Mouse (Mus musculus) hindbrain, embryonic 12.5 days (tissue): Measurements from ENCODE around the gene Cdh13. TPM values are rescaled to one million over a fixed set of nuclear protein-coding genes. Genes with fewer than 3 reads are reported as not detected.
A peak's percentile ranks its signal among the peaks of the same experiment; 100 is the strongest.
"Not testable (repeated sequence)": the region's sequence is repeated elsewhere in the genome, so short reads cannot be mapped to it uniquely, and the experiment has no call there.

ENCODE experiments used
- ATAC-seq: fragments of 200-750 bp; cut with Nextera tagmentation; 2 replicates; pipeline ENCODE4 v1.8.0; 2017; ENCODE audit warnings: moderate TSS enrichment; ENCODE audit not compliant: low FRiP score
- H3K27ac ChIP-seq: fragments of 300-500 bp; sonication (generic); 2 replicates; pipeline ENCODE4 v1.5.1; 2016; ENCODE audit warnings: mild to moderate bottlenecking
- H3K27me3 ChIP-seq: fragments of 300-500 bp; sonication (generic); 2 replicates; pipeline ENCODE4 v1.6.1; 2016; ENCODE audit warnings: mild to moderate bottlenecking
- H3K36me3 ChIP-seq: fragments of 300-500 bp; sonication (generic); 2 replicates; pipeline ENCODE4 v1.6.1; 2016; ENCODE audit warnings: mild to moderate bottlenecking
- H3K4me1 ChIP-seq: fragments of 300-500 bp; sonication (generic); 2 replicates; pipeline ENCODE4 v1.6.1; 2016
- H3K4me2 ChIP-seq: fragments of 300-500 bp; sonication (generic); replicated peaks from 2 replicates; pipeline ENCODE4 v1.6.1; 2016; ENCODE audit warnings: mild to moderate bottlenecking
- H3K4me3 ChIP-seq: fragments of 300-500 bp; sonication (generic); 2 replicates; pipeline ENCODE4 v1.5.1; 2016; ENCODE audit warnings: mild to moderate bottlenecking
- H3K9ac ChIP-seq: fragments of 300-500 bp; sonication (generic); 2 replicates; pipeline ENCODE4 v1.6.1; 2016; ENCODE audit warnings: mild to moderate bottlenecking, moderate library complexity
- H3K9me3 ChIP-seq: fragments of 300-500 bp; sonication (generic); replicated peaks from 2 replicates; pipeline ENCODE4 v1.6.1; 2016; ENCODE audit warnings: mild to moderate bottlenecking
- WGBS: fragments of 180-500 bp; shearing (Covaris S2); methylation state at CpG from one replicate; pipeline ENCODE4 v1.1.7; 2016; 5-methylcytosine and 5-hydroxymethylcytosine counted together
- polyA plus RNA-seq: library from polyadenylated mRNA; unstranded; fragments of >200 nt; fragmentation: Nextera tagmentation; extraction: Ambion mirVana; gene quantifications from 2 replicates; pipeline ENCODE4 v1.2.1, GENCODE M21; 2016

Gene Cdh13
- polyA plus RNA-seq, 1 experiment from 2014 or later: 25.7 TPM

DNA sequence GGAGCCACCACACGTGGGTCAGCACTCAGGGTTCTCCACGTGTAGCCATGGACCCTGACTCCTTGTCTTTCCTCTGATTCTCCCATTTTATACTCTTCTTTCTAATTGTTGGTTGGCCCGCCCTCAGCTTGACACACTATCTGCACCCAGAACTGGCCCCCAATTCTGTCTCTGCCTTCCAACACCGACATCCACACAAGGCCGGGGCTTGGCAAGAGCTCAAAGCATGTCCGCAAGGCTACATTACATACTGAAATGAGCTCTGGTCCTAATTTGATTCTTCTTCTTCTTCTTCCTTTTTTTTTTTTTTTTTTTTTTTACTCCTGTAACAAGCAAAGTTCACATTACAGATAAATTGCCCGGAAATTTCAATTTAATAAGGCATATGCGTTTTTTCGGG is 1001.0 kb downstream of the Cdh13 start:
- Histone ChIP-seq H3K9me3 (no peaks in the 10 kb centered on the region), H3K9ac (no peak overlapping the region), H3K36me3 (no peaks in the 10 kb centered on the region), H3K4me2 (no peak overlapping the region), H3K4me3 (no peak overlapping the region), H3K4me1 (no peaks in the 10 kb centered on the region), H3K27me3 (no peaks in the 10 kb centered on the region), H3K27ac (no peak overlapping the region)
- no peak for ATAC-seq
- 87% methylated on average over 9 of the region's 9 CpGs for WGBS

DNA sequence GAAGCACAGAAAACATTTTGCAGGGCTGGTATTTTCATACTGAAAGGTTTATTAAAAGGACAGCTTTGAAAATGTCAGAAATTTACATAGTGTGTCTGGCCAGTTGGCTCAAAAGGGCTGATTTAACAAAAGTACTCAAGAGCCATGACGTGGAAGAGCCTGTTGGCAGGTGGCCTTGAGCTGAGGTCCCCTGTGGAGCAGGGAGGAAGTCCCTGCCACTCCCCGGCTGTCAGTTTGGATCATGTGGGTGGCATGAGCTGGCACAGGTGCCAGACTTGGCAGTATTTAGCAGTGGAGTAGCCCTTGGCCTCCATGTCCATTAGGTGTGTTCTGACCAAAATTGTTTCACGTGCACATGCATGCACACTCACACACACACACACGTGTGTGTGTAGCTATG is 1001.4 kb downstream of the Cdh13 start:
- H3K4me3 ChIP-seq: no peak overlapping the region
- no peak for ATAC-seq
- no peak overlapping the region for H3K9ac ChIP-seq

DNA sequence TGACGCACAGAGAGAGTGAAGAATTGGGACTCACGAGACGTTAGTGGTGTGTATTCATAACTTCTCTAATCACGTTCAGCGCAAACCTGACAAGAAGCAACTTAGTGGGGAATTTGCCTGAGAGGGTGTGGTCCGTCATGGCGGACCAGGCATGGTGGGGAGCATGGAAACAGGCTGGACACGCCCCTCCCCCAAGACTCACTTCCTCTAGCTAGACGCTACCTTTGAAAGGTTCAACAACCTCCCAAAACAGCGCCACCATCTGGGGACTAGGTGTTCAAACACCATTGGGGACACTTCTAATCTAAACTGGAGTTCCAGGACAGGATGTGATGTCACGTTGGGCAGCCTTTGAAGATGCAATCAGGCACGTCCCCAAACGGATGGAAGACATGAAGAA is 1011.9 kb downstream of the Cdh13 start:
- ATAC-seq: no peak
- no peak overlapping the region for H3K4me2 ChIP-seq
- H3K4me3 ChIP-seq: no peak overlapping the region
- no peak overlapping the region for H3K27ac ChIP-seq
- no peak overlapping the region for H3K9ac ChIP-seq
- H3K9me3 ChIP-seq: 0 out of 2 replicates have a peak, but pooled peaks cover 4% of the 10 kb centered on the region
- no peaks in the 10 kb centered on the region for H3K4me1 ChIP-seq
- WGBS: 84% methylated on average over 13 of the region's 13 CpGs
- no peaks in the 10 kb centered on the region for H3K36me3 ChIP-seq
- H3K27me3 ChIP-seq: no peaks in the 10 kb centered on the region

More for the DNA sequence above, 1001.4 kb downstream of the Cdh13 start:
- Histone ChIP-seq H3K36me3 (no peaks in the 10 kb centered on the region), H3K4me2 (no peak overlapping the region), H3K27me3 (no peaks in the 10 kb centered on the region), H3K4me1 (no peaks in the 10 kb centered on the region), H3K27ac (no peak overlapping the region), H3K9me3 (no peaks in the 10 kb centered on the region)
- WGBS: 82% methylated on average over 4 of the region's 4 CpGs

DNA sequence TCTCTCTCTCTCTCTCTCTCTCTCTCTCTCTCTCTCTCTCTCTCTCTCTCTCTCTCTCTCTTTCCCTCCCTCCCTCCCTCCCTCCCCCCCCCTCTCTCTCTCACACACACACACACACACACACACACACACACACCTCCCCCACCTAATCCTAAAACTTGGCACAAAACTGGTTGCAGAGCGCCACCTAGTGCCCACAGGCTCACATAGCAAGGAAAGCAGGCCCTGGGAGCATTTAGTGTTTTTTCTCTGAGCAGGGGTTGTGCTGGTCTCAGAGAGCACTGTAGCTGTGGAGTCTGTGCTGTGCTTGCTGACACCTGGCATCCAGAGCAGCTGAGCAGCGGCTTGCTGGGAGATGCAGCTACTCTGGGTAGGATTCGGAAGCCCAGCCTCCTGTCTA is 1014.2 kb downstream of the Cdh13 start:
- not testable (repeated sequence) for H3K9ac ChIP-seq, H3K4me1 ChIP-seq, H3K9me3 ChIP-seq, H3K36me3 ChIP-seq, H3K4me2 ChIP-seq, H3K27me3 ChIP-seq, ATAC-seq, H3K27ac ChIP-seq, H3K4me3 ChIP-seq
- WGBS: 28% methylated on average over 3 of the region's 3 CpGs

DNA sequence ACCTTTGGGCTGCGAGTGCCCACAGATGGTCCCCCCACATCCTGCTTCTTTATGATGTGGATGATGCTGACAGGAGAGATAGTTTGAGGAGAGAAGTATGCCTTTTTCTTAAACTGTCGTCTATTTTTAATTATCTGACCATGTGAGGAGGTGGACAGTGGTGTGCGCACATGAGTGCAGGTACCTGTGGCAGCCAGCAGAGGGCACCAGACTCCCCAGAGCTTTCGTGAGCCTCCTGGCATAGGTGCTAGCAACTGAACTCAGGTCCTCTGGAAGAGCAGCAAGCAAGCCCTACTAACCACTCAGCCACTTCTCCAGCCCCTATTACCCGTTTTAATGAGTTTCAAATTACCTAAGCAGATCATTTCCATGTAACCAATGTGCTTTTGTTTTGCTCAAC is 1016.8 kb downstream of the Cdh13 start:
- WGBS: 89% methylated on average over 5 of the region's 5 CpGs
- H3K9ac ChIP-seq: no peak overlapping the region
- H3K4me3 ChIP-seq: no peak overlapping the region
- H3K27ac ChIP-seq: no peak overlapping the region
- H3K9me3 ChIP-seq: peaks cover 4% of the 10 kb centered on the region; the same call in 1 of the 2 replicates
- ATAC-seq: no peak
- H3K36me3 ChIP-seq: no peaks in the 10 kb centered on the region
- no peaks in the 10 kb centered on the region for H3K27me3 ChIP-seq
- no peak overlapping the region for H3K4me2 ChIP-seq
- H3K4me1 ChIP-seq: no peaks in the 10 kb centered on the region

DNA sequence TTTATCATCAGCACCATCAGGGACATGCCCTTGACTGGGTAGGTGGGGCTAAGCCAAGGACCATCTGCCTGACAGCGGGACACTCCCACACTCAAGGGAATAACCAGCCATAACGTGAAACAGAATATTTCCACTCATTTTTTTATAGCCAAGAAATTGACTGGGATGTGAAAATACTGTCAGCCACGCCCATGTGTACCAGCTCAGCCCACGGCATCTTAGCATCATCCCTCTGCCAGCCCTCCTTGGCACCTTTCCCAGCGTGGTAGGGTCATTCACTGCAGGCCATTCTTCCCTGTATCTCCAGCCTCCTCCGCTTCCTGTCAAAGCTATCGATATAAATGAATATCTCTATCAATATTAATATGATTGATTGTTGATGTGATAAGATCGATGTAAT is 1020.7 kb downstream of the Cdh13 start:
- Histone ChIP-seq H3K4me1 (no peaks in the 10 kb centered on the region), H3K27me3 (no peaks in the 10 kb centered on the region), H3K4me2 (no peak overlapping the region), H3K27ac (no peak overlapping the region), H3K4me3 (no peak overlapping the region), H3K9ac (no peak overlapping the region), H3K36me3 (no peaks in the 10 kb centered on the region), H3K9me3 (peaks cover 4% of the 10 kb centered on the region; the same call in 1 of the 2 replicates)
- 82% methylated on average over 8 of the region's 8 CpGs for WGBS
- no peak for ATAC-seq

DNA sequence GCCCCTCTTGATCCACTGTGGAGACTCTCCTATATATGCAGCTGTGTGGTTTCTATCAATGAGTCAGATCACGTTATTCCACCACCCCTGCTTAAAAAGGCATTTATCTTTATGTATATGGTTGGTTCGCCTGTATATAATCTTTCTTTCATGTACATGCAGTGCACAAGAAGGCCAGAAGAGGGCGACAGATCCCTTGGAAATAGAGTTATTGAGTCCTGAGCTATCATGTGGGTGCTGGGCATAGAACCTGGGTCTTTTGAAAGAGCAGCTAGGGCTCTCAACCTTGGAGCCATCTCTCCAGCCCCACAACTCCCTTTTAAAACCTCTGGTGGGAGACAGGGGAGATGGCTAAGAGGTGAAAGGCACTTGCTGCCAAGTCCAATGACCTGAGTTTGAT is 1027.9 kb downstream of the Cdh13 start:
- no peak for ATAC-seq
- H3K9me3 ChIP-seq: no peaks in the 10 kb centered on the region
- no peaks in the 10 kb centered on the region for H3K36me3 ChIP-seq
- no peaks in the 10 kb centered on the region for H3K4me1 ChIP-seq
- H3K9ac ChIP-seq: no peak overlapping the region
- H3K27ac ChIP-seq: no peak overlapping the region
- WGBS: 32% methylated on average over 3 of the region's 3 CpGs
- H3K27me3 ChIP-seq: no peaks in the 10 kb centered on the region
- no peak overlapping the region for H3K4me3 ChIP-seq
- no peak overlapping the region for H3K4me2 ChIP-seq

DNA sequence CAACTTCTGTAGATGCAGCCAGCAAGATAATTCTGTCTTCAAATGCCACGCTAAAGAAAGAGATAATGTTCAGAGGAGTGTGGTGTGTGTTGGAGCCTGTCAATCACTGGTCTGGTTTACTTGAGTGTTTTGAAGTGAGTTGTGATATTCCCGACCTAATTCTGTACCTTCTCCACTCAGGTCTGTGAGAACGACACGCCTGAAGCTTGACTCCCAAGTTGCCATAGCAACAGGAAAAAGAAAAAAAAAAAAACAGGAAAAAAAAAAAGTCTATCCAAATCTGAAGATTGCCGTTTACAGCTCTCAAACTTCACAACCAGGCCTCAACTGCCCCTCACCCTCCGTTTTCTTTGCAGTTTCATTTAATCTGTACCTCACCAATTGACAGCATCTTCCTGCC is 1039.7 kb downstream of the Cdh13 start:
- Histone ChIP-seq H3K4me3 (no peak overlapping the region), H3K9me3 (no peaks in the 10 kb centered on the region), H3K27ac (no peak overlapping the region), H3K36me3 (no peaks in the 10 kb centered on the region), H3K9ac (no peak overlapping the region), H3K4me2 (no peak overlapping the region), H3K4me1 (no peaks in the 10 kb centered on the region), H3K27me3 (no peaks in the 10 kb centered on the region)
- WGBS: 65% methylated on average over 6 of the region's 6 CpGs
- no peak for ATAC-seq

DNA sequence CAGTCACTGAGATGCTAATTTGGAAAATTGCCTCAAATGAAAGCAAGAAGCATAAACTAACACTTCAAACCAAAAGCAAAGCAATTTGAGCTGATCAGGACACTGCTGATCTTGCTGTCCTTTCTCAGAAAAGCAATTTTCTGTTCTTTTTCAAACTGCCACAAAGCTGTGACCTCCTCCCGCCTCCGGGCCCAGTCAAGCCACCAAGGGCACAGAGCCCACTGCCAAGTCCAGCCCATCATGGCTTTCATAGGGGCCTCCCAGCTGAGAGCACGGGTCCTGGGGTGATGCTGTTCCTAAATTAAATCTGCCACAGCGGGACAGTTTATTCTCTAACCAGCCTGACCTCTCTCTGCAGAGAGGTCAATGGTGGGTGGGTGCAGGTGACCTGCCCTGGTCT is 1056.0 kb downstream of the Cdh13 start:
- no peak for ATAC-seq
- H3K4me2 ChIP-seq: no peak overlapping the region
- no peaks in the 10 kb centered on the region for H3K36me3 ChIP-seq
- peaks cover 11% of the 10 kb centered on the region; the same call in 1 of the 2 replicates for H3K27me3 ChIP-seq
- H3K27ac ChIP-seq: no peak overlapping the region
- no peaks in the 10 kb centered on the region for H3K4me1 ChIP-seq
- H3K9ac ChIP-seq: no peak overlapping the region
- H3K9me3 ChIP-seq: peaks cover 5% of the 10 kb centered on the region
- H3K4me3 ChIP-seq: no peak overlapping the region
- 85% methylated on average over 4 of the region's 4 CpGs for WGBS

DNA sequence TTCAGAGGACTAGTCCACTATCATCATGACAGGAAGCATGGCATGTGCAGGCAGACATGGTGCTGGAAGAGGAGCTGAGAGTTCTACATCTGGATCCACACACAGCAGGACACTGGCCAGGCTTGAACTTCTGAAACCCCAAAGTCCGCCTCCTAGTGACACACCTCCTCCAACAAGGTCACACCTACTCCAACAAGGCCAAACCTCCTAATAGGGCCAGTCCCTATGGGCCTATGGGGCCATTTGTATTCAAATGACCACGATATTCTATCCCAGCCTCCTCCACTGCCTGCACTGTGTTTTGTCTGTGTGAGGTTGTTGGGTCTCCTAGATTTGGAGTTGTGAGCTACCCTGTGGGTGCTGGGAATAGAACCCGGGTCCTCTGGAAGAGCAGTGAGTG is 1060.1 kb downstream of the Cdh13 start:
- ATAC-seq: peak; percentile 5; the same call in 1 of the 2 replicates
- Histone ChIP-seq H3K27ac (no peak overlapping the region), H3K36me3 (peaks cover 24% of the 10 kb centered on the region), H3K27me3 (peaks cover 11% of the 10 kb centered on the region; the same call in 1 of the 2 replicates), H3K9ac (no peak overlapping the region), H3K9me3 (peaks cover under 1% of the 10 kb centered on the region; the same call in 1 of the 2 replicates), H3K4me3 (peak overlapping the region; percentile 91), H3K4me2 (peak overlapping the region; percentile 49), H3K4me1 (peaks cover 8% of the 10 kb centered on the region)
- 84% methylated on average over 3 of the region's 3 CpGs for WGBS

DNA sequence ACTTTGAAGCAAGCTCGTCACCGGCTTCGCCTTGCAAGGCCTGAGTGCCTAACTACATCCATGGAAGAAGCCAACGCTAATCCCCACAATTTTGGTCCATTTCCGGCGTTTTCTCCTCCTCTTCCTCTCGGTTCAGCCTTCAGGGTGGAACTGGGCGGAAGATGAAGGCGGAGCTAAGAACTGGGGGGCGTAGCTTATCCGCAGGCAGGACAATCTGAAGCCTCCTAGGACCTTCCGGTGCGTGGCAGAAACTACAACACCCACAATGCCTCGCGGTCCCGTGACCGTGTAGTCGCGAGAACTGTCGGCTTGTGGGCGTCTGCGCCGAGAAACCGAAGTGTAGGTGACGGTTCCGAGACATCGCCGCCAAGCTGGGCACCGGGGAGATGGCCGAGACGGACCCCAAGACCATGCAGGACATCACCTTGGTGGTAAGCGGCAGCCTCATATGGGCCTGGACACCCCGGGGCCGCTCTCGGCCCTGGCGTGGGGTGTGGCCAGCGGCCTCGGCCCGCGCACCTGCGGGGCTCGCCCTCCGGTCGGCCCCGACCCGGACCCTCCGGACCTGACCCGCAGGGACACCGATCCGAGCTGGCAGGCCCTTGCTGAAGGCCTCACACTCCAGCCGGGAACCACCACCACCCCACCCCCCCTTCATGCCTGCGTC is 1060.8 kb downstream of the Cdh13 start, which contains the start of gene Hsbp1:
Gene Hsbp1 (plus strand): TSS at position 299 of the 667 bp plus-strand sequence.
- H3K36me3 ChIP-seq: peaks cover 31% of the 10 kb centered on the region
- H3K9ac ChIP-seq: peak within 1 kb of the TSS; percentile 96
- peak; percentile 98 for ATAC-seq
- peak within 1 kb of the TSS; percentile 91 for H3K4me3 ChIP-seq
- H3K27me3 ChIP-seq: peaks cover 11% of the 10 kb centered on the region; the same call in 1 of the 2 replicates
- WGBS: 3% methylated on average over 51 of the region's 52 CpGs
- H3K4me2 ChIP-seq: peak within 1 kb of the TSS; percentile 49
- H3K27ac ChIP-seq: peak within 1 kb of the TSS; percentile 55; the same call in 1 of the 2 replicates
- peaks cover 8% of the 10 kb centered on the region for H3K4me1 ChIP-seq
- H3K9me3 ChIP-seq: no peaks in the 10 kb centered on the region

DNA sequence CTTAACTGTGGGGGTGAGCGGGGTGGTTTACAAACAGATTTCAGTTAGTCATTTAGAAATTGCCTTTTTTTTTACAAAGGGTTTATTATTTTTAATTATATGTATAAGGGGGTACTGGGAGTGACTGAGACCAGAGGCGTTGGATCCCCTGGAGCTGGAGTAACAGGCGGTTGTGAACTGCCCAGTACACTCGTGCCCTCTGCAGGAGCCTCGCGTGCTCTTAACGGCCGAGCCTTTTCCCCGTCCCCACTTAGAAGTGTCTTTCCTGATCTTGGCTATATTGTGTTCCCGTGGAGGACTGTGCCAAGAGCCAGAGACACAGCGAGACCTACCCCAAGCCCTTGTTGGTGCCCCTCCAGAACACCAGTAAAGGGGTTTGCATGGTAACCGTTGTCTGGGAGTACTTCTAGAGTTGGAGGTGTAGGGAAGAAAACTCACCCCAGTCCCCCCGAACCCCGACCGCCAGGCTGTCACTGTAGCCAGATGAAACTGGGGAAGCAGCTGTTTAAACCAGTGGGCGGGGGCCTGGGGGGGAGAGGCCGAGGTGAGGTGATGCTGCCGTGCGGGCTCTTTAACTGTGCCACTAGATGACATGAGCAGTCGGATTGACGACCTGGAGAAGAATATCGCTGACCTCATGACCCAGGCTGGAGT is 1061.6 kb downstream of the Cdh13 start:
- peak overlapping the region; percentile 91 for H3K4me3 ChIP-seq
- WGBS: 53% methylated on average over 22 of the region's 22 CpGs
- H3K36me3 ChIP-seq: peaks cover 36% of the 10 kb centered on the region
- no peak overlapping the region for H3K27ac ChIP-seq
- H3K4me1 ChIP-seq: peaks cover 8% of the 10 kb centered on the region
- peaks cover 6% of the 10 kb centered on the region; the same call in 1 of the 2 replicates for H3K27me3 ChIP-seq
- peak overlapping the region; percentile 96 for H3K9ac ChIP-seq
- no peaks in the 10 kb centered on the region for H3K9me3 ChIP-seq
- peak overlapping the region; percentile 49 for H3K4me2 ChIP-seq
- ATAC-seq: no peak
